Mouse (Mus musculus) retina, postnatal 7 days (tissue): ENCODE data around the gene Dkk3.
"Not testable (repeated sequence)": the region's sequence is repeated elsewhere in the genome, so short reads cannot be mapped to it uniquely, and the experiment has no call there.

Experiments
- DNase-seq: peaks from one replicate; pipeline ENCODE4 v3.0.0-alpha.2; 2012; ENCODE audit warnings: low read depth, low spot score

The Dkk3 gene

DNA sequence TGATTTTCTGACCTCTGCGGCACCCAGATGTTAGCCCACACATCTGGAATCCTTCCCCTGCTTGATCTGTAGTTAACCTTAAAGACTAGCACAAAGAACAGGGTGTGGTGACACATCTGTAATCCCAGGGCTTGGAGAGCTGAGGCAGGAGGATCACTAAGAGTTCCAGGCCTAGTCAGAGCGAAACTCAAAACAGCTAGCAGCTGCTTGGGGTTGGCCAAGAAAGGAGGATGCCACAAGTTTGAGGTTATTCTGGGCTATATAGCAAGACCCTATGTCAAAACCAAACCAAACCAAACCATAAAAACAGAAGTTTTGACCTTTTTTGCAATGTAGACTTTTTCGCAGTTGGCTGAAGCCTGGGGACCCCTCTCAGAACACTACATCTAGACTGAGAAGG lies 28.2 kb downstream of the Dkk3 start:
- DNase-seq: no peak

GRCm38 (mm10) chr7:112129851-112130250 lies 29.0 kb downstream of the Dkk3 start:
- peak; percentile 40 for DNase-seq

GRCm38 (mm10) chr7:112128810-112129209 lies 30.0 kb downstream of the Dkk3 start:
- no peak for DNase-seq

GRCm38 (mm10) chr7:112127954-112128353 lies 30.9 kb downstream of the Dkk3 start:
- no peak for DNase-seq

DNA sequence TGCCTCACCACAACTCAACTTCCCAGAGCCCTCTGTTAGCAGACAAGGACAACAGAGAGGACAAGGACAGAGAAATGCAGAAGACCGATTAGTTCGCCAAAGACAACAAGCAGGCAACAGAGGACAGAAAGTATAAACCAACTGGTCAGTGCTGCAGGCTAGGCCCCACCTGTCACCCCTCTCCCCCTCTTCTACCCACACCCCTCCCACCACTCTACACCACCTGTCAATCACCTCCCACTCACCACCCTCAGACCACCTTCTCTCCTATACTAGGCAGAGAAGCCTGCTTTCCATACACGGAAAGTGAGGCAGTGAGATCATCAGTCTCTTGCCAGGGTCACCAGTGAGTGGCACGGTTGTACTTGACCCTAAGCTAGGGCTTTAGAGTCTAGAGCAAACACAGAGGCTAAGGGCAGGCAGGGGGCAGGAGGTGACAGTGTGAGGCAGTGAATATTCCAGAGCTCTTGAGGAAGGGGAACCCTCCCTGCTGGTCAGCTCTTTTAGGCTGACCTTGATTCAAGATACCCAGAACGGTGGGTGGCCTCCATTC lies 31.7 kb downstream of the Dkk3 start:
- DNase-seq: no peak

DNA sequence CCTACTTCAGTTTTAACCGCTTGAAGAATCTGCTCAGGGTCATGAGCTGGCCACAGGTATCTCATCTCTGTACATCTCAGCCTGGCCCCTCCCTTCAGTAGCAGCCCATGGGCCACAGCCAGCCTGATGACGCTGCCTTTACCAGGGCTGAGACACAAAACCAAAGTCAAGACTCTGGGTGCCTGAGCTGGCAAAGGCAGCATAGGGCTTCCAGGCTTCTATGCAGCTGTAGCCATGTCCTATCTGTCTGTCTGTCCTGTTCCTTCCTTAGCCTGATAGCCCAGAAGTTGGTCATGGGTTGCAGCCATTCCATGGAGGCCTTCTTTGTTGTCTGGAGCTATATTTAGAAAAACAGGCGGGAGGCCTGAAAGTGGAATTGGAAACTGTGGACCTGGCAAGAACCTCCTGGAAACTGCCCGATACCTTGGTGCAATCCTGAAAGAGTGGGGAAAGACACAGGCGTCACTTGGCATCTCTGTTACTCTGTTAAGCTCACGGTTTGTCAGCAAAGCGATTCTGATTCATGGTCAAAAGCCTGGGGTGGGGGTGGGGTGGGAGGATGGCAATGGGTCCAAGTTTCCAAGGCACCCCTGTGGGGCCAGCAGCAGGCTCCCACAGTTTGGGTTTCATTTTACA lies 33.1 kb downstream of the Dkk3 start:
- DNase-seq: no peak

DNA sequence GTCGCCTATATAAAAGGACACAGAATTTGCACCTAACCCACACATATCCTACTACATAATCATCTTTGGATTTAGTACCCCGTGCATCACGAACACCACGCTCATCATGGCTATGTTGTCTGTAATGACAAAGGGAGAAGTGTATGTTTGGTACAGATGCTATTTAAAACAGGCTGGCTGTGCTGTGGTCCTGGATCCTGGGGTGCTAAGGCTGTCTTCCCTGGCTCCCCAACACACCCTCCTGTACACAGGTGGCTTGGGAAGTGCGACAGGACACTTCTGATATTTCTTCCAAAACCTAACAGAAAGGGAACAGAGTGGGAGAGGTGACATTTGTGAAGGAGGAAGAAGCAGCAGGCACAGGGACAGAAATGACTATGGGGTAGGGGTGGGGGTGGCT lies 35.2 kb downstream of the Dkk3 start:
- DNase-seq: no peak

- DNase-seq: no peak
These were observed 36.9 kb downstream of the Dkk3 start for GRCm38 (mm10) chr7:112121866-112122500.

- no peak for DNase-seq
These were observed 37.7 kb downstream of the Dkk3 start for GRCm38 (mm10) chr7:112120861-112121810.

DNA sequence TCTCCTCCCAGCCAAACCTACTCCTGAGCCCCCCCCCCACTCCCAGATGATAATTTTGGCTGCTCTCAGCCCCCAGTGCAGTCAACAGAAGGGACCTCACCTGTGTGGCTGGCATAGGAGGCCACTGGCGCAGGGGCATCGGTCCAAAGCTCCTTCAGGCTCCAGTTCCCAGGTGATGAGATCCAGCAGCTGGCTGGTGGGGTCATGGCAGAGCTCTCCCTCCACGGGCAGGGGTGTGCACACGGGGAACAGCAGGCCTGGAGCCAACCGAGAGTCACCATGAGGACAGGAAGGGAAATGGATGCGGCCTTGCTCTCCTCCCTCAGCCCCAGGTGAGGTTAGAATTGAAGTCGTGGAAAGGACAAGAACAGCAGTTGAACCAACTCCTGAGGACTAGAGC lies 39.6 kb downstream of the Dkk3 start:
- DNase-seq: no peak

- DNase-seq: no peak
These were observed 40.8 kb downstream of the Dkk3 start for GRCm38 (mm10) chr7:112118086-112118485.

- no peak for DNase-seq
These were observed 41.4 kb downstream of the Dkk3 start for GRCm38 (mm10) chr7:112117501-112117900.

DNA sequence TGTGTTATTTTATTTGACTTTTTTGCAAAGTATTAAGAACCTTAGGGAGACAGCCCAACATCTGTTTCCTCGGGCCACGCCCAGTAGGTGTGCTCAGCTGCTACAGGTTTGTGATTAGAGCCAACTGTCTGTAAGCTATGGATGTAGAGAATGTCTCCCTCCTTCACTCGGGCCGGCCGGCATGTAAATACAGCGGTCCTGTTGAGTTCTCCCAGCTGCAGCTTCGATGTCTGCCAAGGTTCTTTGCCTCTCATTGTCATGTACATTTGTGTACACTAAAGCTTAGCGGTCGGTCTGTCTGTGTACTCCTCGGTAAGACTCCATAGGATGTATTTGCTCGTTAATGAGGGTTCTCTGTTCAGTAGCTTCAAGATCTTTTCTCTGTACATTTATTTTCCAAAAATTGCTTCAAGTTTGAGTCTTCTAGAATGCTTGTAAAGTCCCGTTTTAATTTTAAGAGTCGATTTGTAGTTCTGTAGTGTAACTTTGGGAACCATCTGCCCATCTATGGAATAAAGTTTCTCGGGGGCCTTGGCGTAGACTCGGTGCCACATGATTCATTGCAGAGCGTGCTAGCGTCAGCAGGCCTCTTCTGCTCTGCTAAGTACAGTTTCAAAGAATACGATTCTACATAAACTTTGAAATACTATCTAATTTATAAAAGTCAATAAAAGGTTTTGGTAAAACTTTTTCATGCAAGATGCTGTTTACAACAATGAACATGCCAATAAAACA lies 48.1 kb downstream of the Dkk3 start:
- DNase-seq: no peak

DNA sequence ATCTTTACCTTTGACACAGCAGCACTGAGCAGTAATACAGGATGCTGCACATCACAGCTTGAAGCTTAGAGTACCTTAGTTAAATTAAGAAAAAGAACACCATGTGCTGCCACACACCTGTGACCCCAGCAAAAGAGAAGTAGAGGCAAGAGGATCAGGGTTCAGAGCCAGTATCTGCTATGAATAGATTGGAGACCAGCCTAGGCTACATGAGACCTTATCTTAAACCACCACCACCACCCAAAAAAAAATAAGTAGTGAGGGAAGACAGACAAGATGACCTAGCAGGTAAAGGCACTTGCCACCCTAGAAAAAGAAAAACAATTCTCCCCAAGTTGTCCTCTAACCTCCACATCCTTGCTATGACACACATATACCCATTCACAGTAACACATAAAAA lies 50.1 kb downstream of the Dkk3 start:
- no peak for DNase-seq

DNA sequence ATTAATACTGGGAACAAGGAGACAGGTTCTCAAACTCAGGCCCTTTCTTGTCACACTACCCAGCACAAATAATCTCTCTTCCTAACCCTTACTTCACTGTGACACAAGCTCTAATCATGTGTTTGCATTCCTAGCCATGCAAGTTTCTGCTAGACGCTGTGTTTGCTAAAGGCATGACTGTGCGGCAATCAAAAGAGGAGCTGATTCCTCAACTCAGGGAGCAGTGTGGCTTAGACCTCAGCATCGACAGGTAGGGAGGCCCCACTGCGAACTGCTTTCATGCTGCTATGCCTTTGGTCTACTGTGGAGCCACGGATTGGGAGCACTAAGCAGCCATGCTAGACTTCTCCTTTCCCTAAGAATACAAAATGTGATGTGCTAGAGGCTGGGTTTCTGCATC lies 55.0 kb downstream of the Dkk3 start:
- no peak for DNase-seq

DNA sequence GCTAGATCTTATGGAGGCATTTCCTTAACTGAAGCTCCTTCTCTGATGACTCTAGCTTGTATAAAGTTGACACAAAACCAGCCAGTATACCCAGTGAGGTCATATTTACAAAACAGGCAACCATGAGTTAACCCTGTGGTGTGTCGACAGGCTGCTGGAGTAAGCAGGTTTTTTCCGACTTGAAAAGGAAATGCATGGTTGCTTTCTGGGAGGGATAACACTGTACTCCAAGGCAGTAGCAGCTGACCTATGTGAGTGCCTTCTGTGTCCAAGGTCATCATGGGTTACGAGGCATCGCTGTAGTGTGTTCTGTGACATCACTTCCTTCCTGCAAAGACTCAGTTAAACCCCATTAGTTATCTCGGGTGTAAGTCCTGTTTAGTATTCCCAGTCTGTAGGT lies 55.9 kb downstream of the Dkk3 start:
- no peak for DNase-seq

GRCm38 (mm10) chr7:112100887-112101286 lies 58.0 kb downstream of the Dkk3 start:
- DNase-seq: no peak

DNA sequence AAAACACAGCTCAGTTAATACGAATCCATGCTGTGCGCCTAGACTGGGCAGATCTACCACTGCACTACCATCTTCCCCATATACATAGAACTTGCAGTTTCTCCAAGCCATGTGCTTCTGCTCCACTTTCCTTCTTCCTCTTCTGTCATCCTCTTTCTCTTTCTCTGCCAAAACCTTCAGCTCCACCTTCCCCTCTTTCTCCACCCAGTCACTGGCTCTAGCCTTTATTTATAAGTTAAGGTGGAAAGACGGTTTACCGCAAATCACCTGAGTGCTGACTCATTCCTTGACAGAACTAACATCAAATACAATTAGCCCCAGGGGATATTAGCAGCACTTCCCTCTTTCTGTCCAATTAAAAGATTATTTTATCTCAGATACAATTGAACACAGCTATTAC lies 63.9 kb downstream of the Dkk3 start:
- DNase-seq: not testable (repeated sequence)

DNA sequence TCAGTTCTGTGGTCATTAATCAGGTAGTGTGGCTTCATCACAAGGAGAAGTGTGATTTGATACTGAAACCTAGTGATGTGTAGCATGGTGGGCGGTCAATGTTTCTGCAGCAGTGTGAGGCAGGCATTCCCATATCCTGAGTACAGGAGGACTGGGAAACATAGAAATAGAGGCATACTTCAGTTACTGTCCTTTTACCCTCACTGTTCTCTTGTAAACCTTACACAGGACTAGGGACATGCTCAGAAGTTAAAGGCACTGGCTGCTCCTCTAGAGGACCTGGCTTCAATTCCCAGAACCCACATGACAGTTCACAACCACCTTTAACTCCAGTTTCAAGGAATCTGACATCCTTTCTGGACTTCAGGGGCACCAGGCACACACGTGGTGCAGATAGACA lies 72.7 kb downstream of the Dkk3 start:
- no peak for DNase-seq

- peak; percentile 79 for DNase-seq
These were observed 73.8 kb downstream of the Dkk3 start for GRCm38 (mm10) chr7:112085062-112085461.

DNA sequence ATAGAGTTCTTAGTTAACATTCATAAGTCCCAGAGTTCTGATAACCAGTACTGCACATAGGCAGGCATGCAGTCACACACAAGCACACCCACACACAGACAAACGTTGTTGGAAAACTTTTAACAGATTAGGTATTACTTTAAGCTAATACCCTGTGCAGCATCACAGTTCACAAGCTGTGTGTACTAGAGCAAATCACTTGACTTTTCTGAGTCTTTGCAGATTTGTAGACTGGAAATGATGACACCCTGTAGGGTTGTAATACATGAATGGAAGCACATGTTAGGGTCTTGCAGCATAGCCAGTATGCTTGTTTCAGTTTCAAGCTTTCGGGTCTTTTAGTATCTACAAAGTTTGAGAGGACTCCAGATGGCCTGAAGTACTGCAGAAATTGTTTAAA lies 74.6 kb downstream of the Dkk3 start:
- DNase-seq: no peak

- no peak for DNase-seq
These were observed 76.2 kb downstream of the Dkk3 start for GRCm38 (mm10) chr7:112082636-112083035.
